In the genomic region with DNA sequence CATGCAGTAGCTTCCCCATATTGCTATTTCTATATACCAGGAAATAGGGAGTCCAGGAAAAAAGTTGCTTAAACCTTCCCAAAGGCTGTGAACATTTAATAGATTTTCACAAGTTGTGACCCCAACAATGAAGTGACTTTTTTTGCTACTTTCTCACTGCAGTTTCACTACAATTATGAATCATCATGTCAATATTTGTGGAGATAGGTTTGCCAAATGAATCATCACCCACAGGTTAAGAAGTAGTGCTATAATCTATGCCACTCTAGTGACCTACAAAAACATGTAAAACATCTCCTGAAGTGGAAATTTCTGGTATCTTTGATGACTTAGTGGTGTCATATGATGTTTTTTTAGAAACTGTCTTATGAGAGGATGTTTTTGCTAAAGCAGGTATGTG, we compare ENCODE assay signal across 19 mouse cellular contexts.
"Had no signal": no experiment of that assay in that cellular context is flagged by ENCODE, and none has a peak within 500 bp of the region (broad histone marks: within the 10 kb centered on the region; RNA-seq: fewer than 3 reads in every experiment).

No protein-coding gene starts in this region.

- H3K27ac ChIP-seq: kidney, embryonic 15.5 days; limb, embryonic 12.5 days; limb, embryonic 15.5 days; liver, embryonic 14.5 days; midbrain, embryonic 10.5 days; midbrain, embryonic 13.5 days; stomach, embryonic 15.5 days had no signal

- H3K4me1 ChIP-seq: kidney, embryonic 15.5 days; limb, embryonic 12.5 days; limb, embryonic 15.5 days; megakaryocyte, embryonic 14.5 days; midbrain, embryonic 10.5 days; midbrain, embryonic 13.5 days; stomach, embryonic 15.5 days had no signal

- H3K36me3 ChIP-seq: kidney, embryonic 15.5 days; limb, embryonic 12.5 days; limb, embryonic 15.5 days; midbrain, embryonic 10.5 days; midbrain, embryonic 13.5 days; stomach, embryonic 15.5 days had no signal

- H3K9me3 ChIP-seq: kidney, embryonic 15.5 days; limb, embryonic 12.5 days; limb, embryonic 15.5 days; megakaryocyte, embryonic 14.5 days; midbrain, embryonic 10.5 days; midbrain, embryonic 13.5 days; stomach, embryonic 15.5 days had no signal

- DNase-seq: kidney, adult 2 months; kidney, postnatal 10 days; kidney, postnatal 36 days; left cerebral cortex, postnatal 4 days; liver, postnatal 0 days; lung, embryonic 14.5 days; thymus, postnatal 25 days had no signal

- ATAC-seq: liver, postnatal 0 days; lung, postnatal 0 days; midbrain, embryonic 13.5 days; midbrain, embryonic 16.5 days had no signal

- H3K4me3 ChIP-seq: kidney, embryonic 15.5 days; limb, embryonic 12.5 days; limb, embryonic 15.5 days; megakaryocyte, embryonic 14.5 days; midbrain, embryonic 10.5 days; midbrain, embryonic 13.5 days; myocyte; stomach, embryonic 15.5 days had no signal

- H3K4me2 ChIP-seq: kidney, embryonic 15.5 days; limb, embryonic 12.5 days; limb, embryonic 15.5 days; liver, embryonic 11.5 days; lung, embryonic 14.5 days; midbrain, embryonic 13.5 days; stomach, embryonic 15.5 days had no signal

- H3K27me3 ChIP-seq: kidney, embryonic 15.5 days; limb, embryonic 12.5 days; limb, embryonic 15.5 days; megakaryocyte, embryonic 14.5 days; midbrain, embryonic 13.5 days; stomach, embryonic 15.5 days had no signal

- H3K9ac ChIP-seq: kidney, embryonic 15.5 days; limb, embryonic 12.5 days; limb, embryonic 15.5 days; liver, embryonic 14.5 days; liver, postnatal 0 days; lung, embryonic 14.5 days; midbrain, embryonic 13.5 days; stomach, embryonic 15.5 days had no signal
